Mouse (Mus musculus) cerebellum, postnatal 36 days (tissue): ENCODE measurements at regions not wholly inside any gene's neighbourhood (a gene's known extent, or its start where the extent isn't known, plus 50 kb on each side); places are given as distances from the start of the nearest gene placed in this dataset.
A peak's percentile ranks its signal among the peaks of the same experiment; 100 is the strongest.

Experiments
- DNase-seq, 2 experiments: peaks; one replicate each; pipeline ENCODE4 v3.0.0; 2021 to 2022; ENCODE audit warnings: mixed read lengths in 2 of 2

DNA sequence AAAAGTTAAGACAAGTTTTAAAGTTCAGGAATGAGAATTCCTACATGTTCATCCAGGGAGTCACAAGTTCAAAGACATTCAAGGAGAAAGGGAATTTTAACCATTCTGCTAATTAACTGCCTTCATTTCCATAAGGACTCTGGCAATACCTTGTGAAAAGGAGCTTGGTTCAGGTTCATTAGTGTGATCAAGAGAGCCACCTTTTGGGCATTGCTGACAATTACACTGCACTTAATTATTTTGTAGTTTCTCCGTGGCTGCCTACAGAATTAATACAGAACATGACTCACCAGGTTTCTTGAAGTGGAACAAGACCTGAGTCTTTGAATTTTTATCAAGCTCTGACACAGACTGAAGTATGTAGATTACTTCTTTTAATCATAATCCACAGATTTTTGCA is 52.4 kb upstream of the Ankef1 start:
- DNase-seq, result peak; percentile 14 to 54
